Comparison of ENCODE assay signal across 12 mouse cellular contexts in genomic region chr4:56685696-56686095, GRCm38 (mm10). TPM values are rescaled to one million over a fixed set of nuclear protein-coding genes. Genes with fewer than 3 reads are reported as not detected.
A peak's percentile ranks its signal among the peaks of the same experiment; 100 is the strongest.
DNase-seq lines count a peak whose midpoint lies in the region; ATAC-seq and TF ChIP-seq lines count a peak whose summit lies in the region.
"Had no signal": no experiment of that assay in that cellular context is flagged by ENCODE, and none has a peak within 500 bp of the region (broad histone marks: within the 10 kb centered on the region; RNA-seq: fewer than 3 reads in every experiment).

No protein-coding gene starts in this region.

- no peaks in the 10 kb centered on the region for H3K4me1 ChIP-seq in heart, postnatal 0 days (ENCODE audit: control insufficient read depth, insufficient read depth)
- peaks cover 9% of the 10 kb centered on the region; the same call in 1 of the 2 replicates for H3K4me1 ChIP-seq in embryonic facial prominence, embryonic 15.5 days
- no peaks in the 10 kb centered on the region for H3K4me1 ChIP-seq in hindbrain, embryonic 11.5 days (replicated peaks; ENCODE audit: control insufficient read depth, insufficient read depth, low read length)
- peaks cover 10% of the 10 kb centered on the region for H3K4me1 ChIP-seq in midbrain, embryonic 15.5 days

- WGBS in heart, postnatal 0 days, result 54% methylated on average over 8 of the region's 8 CpGs
- 62% methylated on average over 8 of the region's 8 CpGs for WGBS in embryonic facial prominence, embryonic 15.5 days
- 62% methylated on average over 8 of the region's 8 CpGs for WGBS in hindbrain, embryonic 11.5 days
- WGBS in midbrain, embryonic 15.5 days, result 38% methylated on average over 8 of the region's 8 CpGs

- TF ChIP-seq CTCF in heart, postnatal 0 days (IDR thresholded peaks at IDR 0.05; ENCODE audit: low read depth), result no peak

- no peak overlapping the region for H3K27ac ChIP-seq in heart, postnatal 0 days (ENCODE audit: low read depth)
- H3K27ac ChIP-seq in embryonic facial prominence, embryonic 15.5 days (replicated peaks), result no peak overlapping the region
- H3K27ac ChIP-seq in hindbrain, embryonic 11.5 days (ENCODE audit: low read depth, low read length), result no peak overlapping the region
- H3K27ac ChIP-seq in midbrain, embryonic 15.5 days, result no peak overlapping the region

- no peak for DNase-seq in heart, postnatal 0 days (ENCODE audit: low spot score)
- DNase-seq in heart, adult 9 months (ENCODE audit: low spot score in 2 of 2), result no peak
- no peak for DNase-seq in hindbrain, embryonic 11.5 days (ENCODE audit: low spot score)
- DNase-seq in gastrocnemius, adult 8-10 months (ENCODE audit: low spot score in 2 of 2), result no peak
- no peak for DNase-seq in urinary bladder, postnatal 14 days (ENCODE audit: low spot score)
- DNase-seq in urinary bladder, adult 18-20 months (ENCODE audit: low spot score in 2 of 2), result no peak

- H3K4me2 ChIP-seq in heart, postnatal 0 days (ENCODE audit: low read depth, low read length), result peak overlapping the region; percentile 44; the same call in 1 of the 2 replicates
- H3K4me2 ChIP-seq in embryonic facial prominence, embryonic 15.5 days (replicated peaks), result peak overlapping the region; percentile 35; the same call in 1 of the 2 replicates
- no peak overlapping the region for H3K4me2 ChIP-seq in hindbrain, embryonic 11.5 days (replicated peaks; ENCODE audit: low read depth, low read length)
- H3K4me2 ChIP-seq in midbrain, embryonic 15.5 days, result peak overlapping the region; percentile 40

- H3K27me3 ChIP-seq in heart, postnatal 0 days (ENCODE audit: control insufficient read depth, insufficient read depth, low read length), result no peaks in the 10 kb centered on the region
- H3K27me3 ChIP-seq in embryonic facial prominence, embryonic 15.5 days, result no peaks in the 10 kb centered on the region
- H3K27me3 ChIP-seq in hindbrain, embryonic 11.5 days (ENCODE audit: control insufficient read depth, insufficient read depth, low read length), result no peaks in the 10 kb centered on the region
- H3K27me3 ChIP-seq in midbrain, embryonic 15.5 days (replicated peaks), result no peaks in the 10 kb centered on the region

- TF ChIP-seq EP300 in heart, postnatal 0 days (IDR thresholded peaks at IDR 0.05; ENCODE audit: low read depth), result no peak

- no peaks in the 10 kb centered on the region for H3K9me3 ChIP-seq in heart, postnatal 0 days (replicated peaks; ENCODE audit: control insufficient read depth, low read length)
- no peaks in the 10 kb centered on the region for H3K9me3 ChIP-seq in embryonic facial prominence, embryonic 15.5 days (replicated peaks)
- H3K9me3 ChIP-seq in hindbrain, embryonic 11.5 days (ENCODE audit: control insufficient read depth, low read length), result no peaks in the 10 kb centered on the region
- H3K9me3 ChIP-seq in midbrain, embryonic 15.5 days, result no peaks in the 10 kb centered on the region

- no peak overlapping the region for H3K4me3 ChIP-seq in heart, postnatal 0 days (ENCODE audit: low read depth, low read length)
- no peak overlapping the region for H3K4me3 ChIP-seq in embryonic facial prominence, embryonic 15.5 days (replicated peaks)
- H3K4me3 ChIP-seq in hindbrain, embryonic 11.5 days (ENCODE audit: low read depth, low read length), result no peak overlapping the region
- H3K4me3 ChIP-seq in midbrain, embryonic 15.5 days, result no peak overlapping the region

- no peak for ATAC-seq in heart, postnatal 0 days (ENCODE audit: insufficient read depth, low read depth)
- no peak for ATAC-seq in embryonic facial prominence, embryonic 15.5 days (ENCODE audit: insufficient number of reproducible peaks, low FRiP score, low TSS enrichment, low read depth)
- ATAC-seq in hindbrain, embryonic 11.5 days (ENCODE audit: low FRiP score), result peak; percentile 27; the same call in 1 of the 2 replicates
- ATAC-seq in midbrain, embryonic 15.5 days (replicated peaks), result peak; percentile 67

- H3K36me3 ChIP-seq in heart, postnatal 0 days (replicated peaks; ENCODE audit: control insufficient read depth, insufficient read depth, low read length), result no peaks in the 10 kb centered on the region
- H3K36me3 ChIP-seq in embryonic facial prominence, embryonic 15.5 days, result no peaks in the 10 kb centered on the region
- no peaks in the 10 kb centered on the region for H3K36me3 ChIP-seq in hindbrain, embryonic 11.5 days (ENCODE audit: control insufficient read depth, insufficient read depth, low read length)
- H3K36me3 ChIP-seq in midbrain, embryonic 15.5 days (replicated peaks), result no peaks in the 10 kb centered on the region

- H3K9ac ChIP-seq in heart, postnatal 0 days (replicated peaks; ENCODE audit: low read depth, low read length), result no peak overlapping the region
- H3K9ac ChIP-seq in embryonic facial prominence, embryonic 15.5 days, result no peak overlapping the region
- no peak overlapping the region for H3K9ac ChIP-seq in hindbrain, embryonic 11.5 days (ENCODE audit: low read depth, low read length)
- H3K9ac ChIP-seq in midbrain, embryonic 15.5 days, result no peak overlapping the region

RNA-seq across cellular contexts. Expression of gene Gm26657, which starts 54.2 kb away (rescaled TPM):
- total RNA-seq in heart, postnatal 0 days (2014; rRNA removed; ENCODE audit: low replicate concordance), result not detected in 2 replicates
- not detected in 2 replicates for polyA plus RNA-seq in heart, postnatal 0 days (2015; fragmentation: Nextera tagmentation; extraction: Ambion mirVana)
- polyA plus RNA-seq in embryonic facial prominence, embryonic 15.5 days (2015; fragmentation: Nextera tagmentation; extraction: Ambion mirVana), result not detected in 2 replicates
- polyA plus RNA-seq in hindbrain, embryonic 11.5 days (2014; fragmentation: Nextera tagmentation; extraction: Ambion mirVana), result not detected in 2 replicates
- not detected in 2 replicates for polyA plus RNA-seq in midbrain, embryonic 15.5 days (2015; fragmentation: Nextera tagmentation; extraction: Ambion mirVana)
- not detected for total RNA-seq in gastrocnemius, adult 8-10 months (2022)
- total RNA-seq: layer of hippocampus, adult 18-20 months; megakaryocyte progenitor cell, adult 5-6 weeks had no signal
- polyA plus RNA-seq: cortical plate, adult 2 months; spleen, adult 2 months had no signal

RNA-seq across cellular contexts. Expression of gene Actl7b, which starts 55.5 kb away (rescaled TPM):
- total RNA-seq in heart, postnatal 0 days (2014; rRNA removed; ENCODE audit: low replicate concordance), result 0.35 TPM in 1 of 2 replicates, not detected in the other
- not detected in 2 replicates for polyA plus RNA-seq in heart, postnatal 0 days (2015; fragmentation: Nextera tagmentation; extraction: Ambion mirVana)
- polyA plus RNA-seq in embryonic facial prominence, embryonic 15.5 days (2015; fragmentation: Nextera tagmentation; extraction: Ambion mirVana), result not detected in 2 replicates
- polyA plus RNA-seq in hindbrain, embryonic 11.5 days (2014; fragmentation: Nextera tagmentation; extraction: Ambion mirVana), result not detected in 2 replicates
- polyA plus RNA-seq in midbrain, embryonic 15.5 days (2015; fragmentation: Nextera tagmentation; extraction: Ambion mirVana), result not detected in 2 replicates
- not detected for total RNA-seq in gastrocnemius, adult 8-10 months (2022)
- total RNA-seq: layer of hippocampus, adult 18-20 months had no signal
- polyA plus RNA-seq: spleen, adult 2 months had no signal

RNA-seq across cellular contexts. Expression of gene Actl7a, which starts 57.5 kb away (rescaled TPM):
- total RNA-seq in heart, postnatal 0 days (2014; rRNA removed; ENCODE audit: low replicate concordance), result not detected in 2 replicates
- polyA plus RNA-seq in heart, postnatal 0 days (2015; fragmentation: Nextera tagmentation; extraction: Ambion mirVana), result not detected in 2 replicates
- polyA plus RNA-seq in embryonic facial prominence, embryonic 15.5 days (2015; fragmentation: Nextera tagmentation; extraction: Ambion mirVana), result not detected in 2 replicates
- polyA plus RNA-seq in hindbrain, embryonic 11.5 days (2014; fragmentation: Nextera tagmentation; extraction: Ambion mirVana), result not detected in 2 replicates
- not detected in 2 replicates for polyA plus RNA-seq in midbrain, embryonic 15.5 days (2015; fragmentation: Nextera tagmentation; extraction: Ambion mirVana)
- total RNA-seq in gastrocnemius, adult 8-10 months (2022), result not detected
- total RNA-seq: layer of hippocampus, adult 18-20 months; megakaryocyte progenitor cell, adult 5-6 weeks had no signal
- polyA plus RNA-seq: cortical plate, adult 2 months; spleen, adult 2 months had no signal

Comparison
In these comparisons a context has a peak if more than half of its experiments do, and no peak if none do; other contexts are left out.
1. ATAC-seq: peak in hindbrain, embryonic 11.5 days (single experiment) and midbrain, embryonic 15.5 days (single experiment); none in heart, postnatal 0 days (single experiment) and embryonic facial prominence, embryonic 15.5 days (single experiment).